Mouse (Mus musculus): ENCODE data around the gene Kalrn. TPM values are rescaled to one million over a fixed set of nuclear protein-coding genes. Genes with fewer than 3 reads are reported as not detected.

Kalrn gene
- polyA plus RNA-seq, 1 experiment from 2014 or later: 14.0 TPM

GRCm38 (mm10) chr16:34099795-34100194 lies 473.5 kb downstream of the Kalrn start:
- WGBS: 47% methylated on average over 3 of the region's 3 CpGs
- H3K9ac ChIP-seq: no peak overlapping the region
- H3K4me3 ChIP-seq: no peak overlapping the region
- no peak overlapping the region for H3K4me2 ChIP-seq (replicated peaks)
- H3K27me3 ChIP-seq: 0 out of 2 replicates have a peak, but pooled peaks cover 3% of the 10 kb centered on the region
- no peaks in the 10 kb centered on the region for H3K9me3 ChIP-seq
- ATAC-seq (ENCODE audit: low FRiP score, low read depth): no peak
- no peak overlapping the region for H3K27ac ChIP-seq
- peaks cover 20% of the 10 kb centered on the region for H3K4me1 ChIP-seq
- H3K36me3 ChIP-seq: peaks cover 5% of the 10 kb centered on the region; the same call in 1 of the 2 replicates

GRCm38 (mm10) chr16:34095548-34096141 lies 477.7 kb downstream of the Kalrn start:
- no peak overlapping the region; the same call in 1 of the 2 replicates for H3K27ac ChIP-seq
- WGBS: under 1% methylated on average over 34 of the region's 34 CpGs

GRCm38 (mm10) chr16:34095093-34095465 lies 478.3 kb downstream of the Kalrn start:
- WGBS: 0% methylated on average over 3 of the region's 3 CpGs
- peak overlapping the region; percentile 77 for H3K4me2 ChIP-seq (replicated peaks)
- H3K4me3 ChIP-seq: peak overlapping the region; percentile 49
- no peak overlapping the region; the same call in 1 of the 2 replicates for H3K27ac ChIP-seq
- H3K9me3 ChIP-seq: no peaks in the 10 kb centered on the region
- H3K36me3 ChIP-seq: no peaks in the 10 kb centered on the region
- H3K9ac ChIP-seq: peak overlapping the region; percentile 67
- H3K4me1 ChIP-seq: peaks cover 25% of the 10 kb centered on the region
- ATAC-seq (ENCODE audit: low FRiP score, low read depth): no peak
- H3K27me3 ChIP-seq: 0 out of 2 replicates have a peak, but pooled peaks cover 3% of the 10 kb centered on the region

More at GRCm38 (mm10) chr16:34095548-34096141, 477.7 kb downstream of the Kalrn start:
- peak overlapping the region; percentile 49 for H3K4me3 ChIP-seq
- peak; percentile 76; the same call in 1 of the 2 replicates for ATAC-seq (ENCODE audit: low FRiP score, low read depth)
- peak overlapping the region; percentile 67 for H3K9ac ChIP-seq
- 0 out of 2 replicates have a peak, but pooled peaks cover 3% of the 10 kb centered on the region for H3K27me3 ChIP-seq
- peak overlapping the region; percentile 77 for H3K4me2 ChIP-seq (replicated peaks)
- no peaks in the 10 kb centered on the region for H3K9me3 ChIP-seq
- no peaks in the 10 kb centered on the region for H3K36me3 ChIP-seq
- peaks cover 25% of the 10 kb centered on the region for H3K4me1 ChIP-seq

GRCm38 (mm10) chr16:34094446-34095092 lies 478.8 kb downstream of the Kalrn start:
- peaks cover 25% of the 10 kb centered on the region for H3K4me1 ChIP-seq
- no peak overlapping the region for H3K27ac ChIP-seq
- no peaks in the 10 kb centered on the region for H3K9me3 ChIP-seq
- H3K9ac ChIP-seq: peak overlapping the region; percentile 67
- peak; percentile 72 for ATAC-seq (ENCODE audit: low FRiP score, low read depth)
- 0 out of 2 replicates have a peak, but pooled peaks cover 3% of the 10 kb centered on the region for H3K27me3 ChIP-seq
- no peaks in the 10 kb centered on the region for H3K36me3 ChIP-seq
- H3K4me3 ChIP-seq: peak overlapping the region; percentile 49
- H3K4me2 ChIP-seq (replicated peaks): peak overlapping the region; percentile 77
- under 1% methylated on average over 16 of the region's 16 CpGs for WGBS

GRCm38 (mm10) chr16:34093734-34094445 lies 479.4 kb downstream of the Kalrn start:
- no peak for ATAC-seq (ENCODE audit: low FRiP score, low read depth)
- Histone ChIP-seq H3K27me3 (0 out of 2 replicates have a peak, but pooled peaks cover 3% of the 10 kb centered on the region), H3K9ac (peak overlapping the region; percentile 67), H3K4me2 (replicated peaks) (peak overlapping the region; percentile 77), H3K4me1 (peaks cover 25% of the 10 kb centered on the region), H3K27ac (no peak overlapping the region), H3K36me3 (no peaks in the 10 kb centered on the region), H3K4me3 (peak overlapping the region; percentile 49), H3K9me3 (no peaks in the 10 kb centered on the region)
- WGBS: 4% methylated on average over 14 of the region's 14 CpGs

GRCm38 (mm10) chr16:34089528-34090095 lies 483.7 kb downstream of the Kalrn start:
- H3K27ac ChIP-seq: no peak overlapping the region
- H3K4me2 ChIP-seq (replicated peaks): no peak overlapping the region
- peaks cover 18% of the 10 kb centered on the region for H3K4me1 ChIP-seq
- ATAC-seq (ENCODE audit: low FRiP score, low read depth): no peak
- no peaks in the 10 kb centered on the region for H3K27me3 ChIP-seq
- H3K9ac ChIP-seq: no peak overlapping the region
- no peaks in the 10 kb centered on the region for H3K36me3 ChIP-seq
- no peaks in the 10 kb centered on the region for H3K9me3 ChIP-seq
- no peak overlapping the region for H3K4me3 ChIP-seq
- WGBS: 60% methylated on average over 8 of the region's 8 CpGs

GRCm38 (mm10) chr16:34089022-34089421 lies 484.3 kb downstream of the Kalrn start:
- H3K9me3 ChIP-seq: no peaks in the 10 kb centered on the region
- no peak overlapping the region for H3K9ac ChIP-seq
- no peak overlapping the region for H3K27ac ChIP-seq
- H3K4me2 ChIP-seq (replicated peaks): no peak overlapping the region
- peaks cover 14% of the 10 kb centered on the region for H3K4me1 ChIP-seq
- H3K4me3 ChIP-seq: no peak overlapping the region
- H3K36me3 ChIP-seq: no peaks in the 10 kb centered on the region
- 81% methylated on average over 3 of the region's 3 CpGs for WGBS
- H3K27me3 ChIP-seq: no peaks in the 10 kb centered on the region
- no peak for ATAC-seq (ENCODE audit: low FRiP score, low read depth)

- H3K4me1 ChIP-seq: peaks cover 9% of the 10 kb centered on the region; the same call in 1 of the 2 replicates
- no peak for ATAC-seq (ENCODE audit: low FRiP score, low read depth)
- no peaks in the 10 kb centered on the region for H3K9me3 ChIP-seq
- 44% methylated on average over 4 of the region's 4 CpGs for WGBS
- H3K9ac ChIP-seq: no peak overlapping the region
- H3K36me3 ChIP-seq: no peaks in the 10 kb centered on the region
- no peak overlapping the region for H3K4me3 ChIP-seq
- no peaks in the 10 kb centered on the region for H3K27me3 ChIP-seq
- H3K4me2 ChIP-seq (replicated peaks): no peak overlapping the region
- no peak overlapping the region for H3K27ac ChIP-seq
These were observed 485.0 kb downstream of the Kalrn start for GRCm38 (mm10) chr16:34088331-34088730.

- Histone ChIP-seq H3K36me3 (no peaks in the 10 kb centered on the region), H3K4me3 (no peak overlapping the region), H3K4me2 (replicated peaks) (no peak overlapping the region), H3K9ac (no peak overlapping the region), H3K27ac (no peak overlapping the region), H3K4me1 (peaks cover 45% of the 10 kb centered on the region), H3K27me3 (no peaks in the 10 kb centered on the region), H3K9me3 (no peaks in the 10 kb centered on the region)
- 87% methylated on average over 10 of the region's 10 CpGs for WGBS
- ATAC-seq (ENCODE audit: low FRiP score, low read depth): no peak
These were observed 489.0 kb downstream of the Kalrn start for GRCm38 (mm10) chr16:34084135-34084920.

- Histone ChIP-seq H3K27ac (peak overlapping the region; percentile 44; the same call in 1 of the 2 replicates), H3K9me3 (no peaks in the 10 kb centered on the region), H3K27me3 (no peaks in the 10 kb centered on the region), H3K4me2 (replicated peaks) (no peak overlapping the region), H3K4me1 (peaks cover 47% of the 10 kb centered on the region), H3K4me3 (no peak overlapping the region), H3K36me3 (no peaks in the 10 kb centered on the region), H3K9ac (no peak overlapping the region)
- WGBS: 92% methylated on average over 5 of the region's 5 CpGs
- no peak for ATAC-seq (ENCODE audit: low FRiP score, low read depth)
These were observed 490.6 kb downstream of the Kalrn start for GRCm38 (mm10) chr16:34082494-34083469.
